Comparison of ENCODE assay signal across 8 mouse cellular contexts in genomic region chr8:109777851-109778250, GRCm38 (mm10). TPM values are rescaled to one million over a fixed set of nuclear protein-coding genes. Genes with fewer than 3 reads are reported as not detected.
DNase-seq lines count a peak whose midpoint lies in the region; ATAC-seq and TF ChIP-seq lines count a peak whose summit lies in the region.

No protein-coding gene starts in this region.

- peak overlapping the region; percentile 36 for H3K4me2 ChIP-seq in embryonic facial prominence, embryonic 11.5 days (ENCODE audit: low read depth, low read length)
- peak overlapping the region; percentile 48 for H3K4me2 ChIP-seq in hindbrain, embryonic 16.5 days (ENCODE audit: low read length)
- H3K4me2 ChIP-seq in midbrain, postnatal 0 days (ENCODE audit: low read depth, low read length, poor library complexity, severe bottlenecking), result peak overlapping the region; percentile 43

- DNase-seq in layer of hippocampus, adult 2 months (ENCODE audit: low spot score in 2 of 2), result no peak
- DNase-seq in layer of hippocampus, postnatal 10 days (ENCODE audit: low spot score in 2 of 2), result no peak
- no peak for DNase-seq in embryonic facial prominence, embryonic 11.5 days (ENCODE audit: low spot score)
- no peak for DNase-seq in midbrain, postnatal 0 days (ENCODE audit: low spot score)
- DNase-seq in B cell, adult 2 months, result no peak
- no peak for DNase-seq in layer of hippocampus, adult 18-20 months (ENCODE audit: low spot score in 2 of 2)

- no peak for ATAC-seq in embryonic facial prominence, embryonic 11.5 days (replicated peaks; ENCODE audit: insufficient number of reproducible peaks, low FRiP score, low TSS enrichment, low read depth)
- ATAC-seq in hindbrain, embryonic 16.5 days, result no peak
- no peak for ATAC-seq in midbrain, postnatal 0 days (ENCODE audit: low FRiP score)
- no peak for ATAC-seq in megakaryocyte-erythroid progenitor cell, adult 5-6 weeks (replicated peaks; ENCODE audit: low FRiP score, low TSS enrichment, poor library complexity, severe bottlenecking)

- H3K36me3 ChIP-seq in embryonic facial prominence, embryonic 11.5 days (replicated peaks; ENCODE audit: control insufficient read depth, insufficient read depth, low read depth, low read length), result no peaks in the 10 kb centered on the region
- H3K36me3 ChIP-seq in hindbrain, embryonic 16.5 days (ENCODE audit: control insufficient read depth, insufficient read depth, low read length), result no peaks in the 10 kb centered on the region
- H3K36me3 ChIP-seq in midbrain, postnatal 0 days (ENCODE audit: insufficient read depth, low read length), result no peaks in the 10 kb centered on the region

- H3K4me1 ChIP-seq in embryonic facial prominence, embryonic 11.5 days (ENCODE audit: control insufficient read depth, insufficient read depth, low read length), result no peaks in the 10 kb centered on the region
- peaks cover 13% of the 10 kb centered on the region for H3K4me1 ChIP-seq in hindbrain, embryonic 16.5 days (ENCODE audit: control insufficient read depth, insufficient read depth, low read depth, low read length)
- 0 out of 2 replicates have a peak, but pooled peaks cover 5% of the 10 kb centered on the region for H3K4me1 ChIP-seq in midbrain, postnatal 0 days (ENCODE audit: insufficient read depth, low read length)

- 29% methylated on average over 5 of the region's 5 CpGs for WGBS in embryonic facial prominence, embryonic 11.5 days
- WGBS in hindbrain, embryonic 16.5 days, result 26% methylated on average over 5 of the region's 5 CpGs
- 23% methylated on average over 5 of the region's 5 CpGs for WGBS in midbrain, postnatal 0 days

- peak overlapping the region; percentile 63 for H3K4me3 ChIP-seq in layer of hippocampus, adult 2 months
- peak overlapping the region; percentile 75 for H3K4me3 ChIP-seq in embryonic facial prominence, embryonic 11.5 days (ENCODE audit: low read depth, low read length)
- H3K4me3 ChIP-seq in hindbrain, embryonic 16.5 days (ENCODE audit: low read length), result peak overlapping the region; percentile 56
- H3K4me3 ChIP-seq in midbrain, postnatal 0 days (ENCODE audit: low read depth, low read length), result peak overlapping the region; percentile 96

- TF ChIP-seq CTCF in layer of hippocampus, adult 2 months (conservative IDR thresholded peaks at IDR 0.05), result no peak
- TF ChIP-seq CTCF in midbrain, postnatal 0 days (IDR thresholded peaks at IDR 0.05), result no peak

- peak overlapping the region; percentile 68 for H3K9ac ChIP-seq in embryonic facial prominence, embryonic 11.5 days (replicated peaks; ENCODE audit: low read length)
- H3K9ac ChIP-seq in hindbrain, embryonic 16.5 days (ENCODE audit: low read depth, low read length), result peak overlapping the region; percentile 48; the same call in 1 of the 2 replicates
- H3K9ac ChIP-seq in midbrain, postnatal 0 days (replicated peaks; ENCODE audit: low read length, poor library complexity, severe bottlenecking), result peak overlapping the region; percentile 39; the same call in 1 of the 2 replicates

- no peaks in the 10 kb centered on the region for H3K27me3 ChIP-seq in embryonic facial prominence, embryonic 11.5 days (ENCODE audit: control insufficient read depth, insufficient read depth, low read length)
- peaks cover 4% of the 10 kb centered on the region for H3K27me3 ChIP-seq in hindbrain, embryonic 16.5 days (replicated peaks; ENCODE audit: control insufficient read depth, insufficient read depth, low read length)
- peaks cover 5% of the 10 kb centered on the region; the same call in 1 of the 2 replicates for H3K27me3 ChIP-seq in midbrain, postnatal 0 days (ENCODE audit: insufficient read depth, low read length)

- H3K27ac ChIP-seq in layer of hippocampus, adult 2 months, result peak overlapping the region; percentile 99
- no peak overlapping the region for H3K27ac ChIP-seq in embryonic facial prominence, embryonic 11.5 days (replicated peaks; ENCODE audit: low read depth, low read length)
- peak overlapping the region; percentile 65; the same call in 1 of the 2 replicates for H3K27ac ChIP-seq in hindbrain, embryonic 16.5 days (ENCODE audit: low read depth, low read length)
- peak overlapping the region; percentile 99; the same call in 1 of the 2 replicates for H3K27ac ChIP-seq in midbrain, postnatal 0 days (ENCODE audit: low read depth, low read length)

- no peaks in the 10 kb centered on the region for H3K9me3 ChIP-seq in embryonic facial prominence, embryonic 11.5 days (replicated peaks; ENCODE audit: control insufficient read depth, low read length)
- H3K9me3 ChIP-seq in hindbrain, embryonic 16.5 days (ENCODE audit: control insufficient read depth, low read length), result no peaks in the 10 kb centered on the region
- no peaks in the 10 kb centered on the region for H3K9me3 ChIP-seq in midbrain, postnatal 0 days (ENCODE audit: low read length)

RNA-seq across cellular contexts. Expression of gene Ap1g1, which starts 0.5 kb away (rescaled TPM):
- total RNA-seq in layer of hippocampus, adult 2 months (2021), result 10 to 100 TPM; 84.1 to 92.2 TPM
- 10 to 100 TPM; 80.2 to 96.9 TPM for total RNA-seq in layer of hippocampus, postnatal 10 days (2021)
- polyA plus RNA-seq in embryonic facial prominence, embryonic 11.5 days (2014; fragmentation: Nextera tagmentation; extraction: Ambion mirVana), result 37.7 and 42.5 TPM in 2 replicates
- 42.7 and 50.3 TPM in 2 replicates for polyA plus RNA-seq in hindbrain, embryonic 16.5 days (2015; fragmentation: Nextera tagmentation; extraction: Ambion mirVana)
- total RNA-seq in midbrain, postnatal 0 days (2014; rRNA removed), result 74.4 and 94.0 TPM in 2 replicates
- polyA plus RNA-seq in midbrain, postnatal 0 days (2015; fragmentation: Nextera tagmentation; extraction: Ambion mirVana), result 32.8 and 40.2 TPM in 2 replicates
- 65.0 and 65.3 TPM in 2 replicates for total RNA-seq in megakaryocyte-erythroid progenitor cell, adult 5-6 weeks (2014; fragmentation: Nextera tagmentation)
- total RNA-seq in megakaryocyte-erythroid progenitor cell, adult 5-6 weeks (2017), result 55.6 and 69.0 TPM in 2 replicates
- 10 to 100 TPM; 80.6 to 84.1 TPM for total RNA-seq in layer of hippocampus, adult 18-20 months (2021)

RNA-seq across cellular contexts. Expression of gene Atxn1l, which starts 40.3 kb away (rescaled TPM):
- 10 to 100 TPM; 40.1 to 44.5 TPM for total RNA-seq in layer of hippocampus, adult 2 months (2021)
- total RNA-seq in layer of hippocampus, postnatal 10 days (2021), result 10 to 100 TPM; 40.8 to 41.1 TPM
- 6.0 and 6.5 TPM in 2 replicates for polyA plus RNA-seq in embryonic facial prominence, embryonic 11.5 days (2014; fragmentation: Nextera tagmentation; extraction: Ambion mirVana)
- 3.9 and 4.0 TPM in 2 replicates for polyA plus RNA-seq in hindbrain, embryonic 16.5 days (2015; fragmentation: Nextera tagmentation; extraction: Ambion mirVana)
- total RNA-seq in midbrain, postnatal 0 days (2014; rRNA removed), result 12.4 and 16.9 TPM in 2 replicates
- 1.8 and 3.9 TPM in 2 replicates for polyA plus RNA-seq in midbrain, postnatal 0 days (2015; fragmentation: Nextera tagmentation; extraction: Ambion mirVana)
- total RNA-seq in megakaryocyte-erythroid progenitor cell, adult 5-6 weeks (2014; fragmentation: Nextera tagmentation), result 8.5 and 18.3 TPM in 2 replicates
- 8.7 and 9.2 TPM in 2 replicates for total RNA-seq in megakaryocyte-erythroid progenitor cell, adult 5-6 weeks (2017)
- 10 to 100 TPM; 40.9 to 42.1 TPM for total RNA-seq in layer of hippocampus, adult 18-20 months (2021)
